Mouse (Mus musculus) spleen, postnatal 36 days (tissue): ENCODE results near the gene Scgb1b24.

Experiments used
- DNase-seq, 2 experiments: peaks; one replicate each; pipeline ENCODE4 v3.0.0; 2022; ENCODE audit warnings: low spot score in 2 of 2, mixed read lengths in 1 of 2

Gene Scgb1b24

DNA sequence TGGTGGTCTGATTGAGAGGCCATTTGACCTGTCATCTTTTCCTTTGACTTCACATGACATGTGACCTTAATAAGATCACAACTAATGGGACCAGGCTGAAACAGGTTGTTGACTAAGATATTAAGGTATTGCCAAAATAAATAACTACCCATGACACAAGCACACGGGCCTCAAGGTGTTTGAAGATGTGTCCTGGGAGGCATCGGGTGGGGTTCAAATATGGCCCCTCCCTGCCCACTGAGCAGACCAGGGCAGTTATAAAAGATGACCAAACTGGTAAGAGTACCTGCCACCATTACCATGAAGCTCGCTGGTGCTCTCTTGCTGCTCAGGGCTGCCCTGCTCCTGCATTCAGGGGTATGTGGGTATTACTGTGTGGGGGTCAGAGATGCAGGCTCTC, at the start of gene Scgb1b24:
TSS of gene Scgb1b24 (plus strand) at position 301 of the 400 bp plus-strand sequence.
- no peak for DNase-seq

GRCm38 (mm10) chr7:33739212-33739611, 4.4 kb upstream of the Scgb1b24 start, which contains the start of gene Scgb2b24:
Scgb2b24 (minus strand) TSS chr7:33739312.
- no peak for DNase-seq
